Mouse (Mus musculus): ENCODE data around the gene Myo5c. TPM values are rescaled to one million over a fixed set of nuclear protein-coding genes. Genes with fewer than 3 reads are reported as not detected.
A peak's percentile ranks its signal among the peaks of the same experiment; 100 is the strongest.

Myo5c gene
- total and polyA plus RNA-seq, 3 experiments, result 3.8 to 5.2 (median 4.4) TPM

DNA sequence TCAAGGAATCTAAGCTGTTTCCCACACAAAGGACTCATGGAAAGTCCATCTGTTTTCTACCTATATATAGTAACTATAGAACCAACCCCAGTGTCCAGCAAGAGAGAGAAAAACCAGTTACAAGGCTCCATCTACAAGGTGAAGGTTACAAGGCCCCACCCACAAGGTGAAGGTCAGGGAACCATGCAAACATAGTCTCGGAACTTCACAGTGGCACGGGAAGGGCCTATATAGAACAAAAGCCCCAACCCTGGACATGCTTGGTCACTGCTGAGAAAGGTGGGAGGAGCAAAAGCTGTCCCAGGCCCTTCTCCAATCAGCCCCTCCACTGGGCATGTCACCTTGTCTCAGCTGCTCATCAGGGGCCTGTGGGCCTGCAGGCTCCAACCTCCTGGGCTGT is 3.9 kb downstream of the Myo5c start:
- TF ChIP-seq NELFE (IDR thresholded peaks at IDR 0.05; ENCODE audit: low read depth, low read length) (no peak), USF2 (conservative IDR thresholded peaks at IDR 0.05; ENCODE audit: low read depth, low read length) (no peak), ETS1 (conservative IDR thresholded peaks at IDR 0.05; ENCODE audit: low read depth, low read length) (no peak), EP300 (IDR thresholded peaks at IDR 0.05; ENCODE audit: low read length) (no peak), ZC3H11A (IDR thresholded peaks at IDR 0.05; ENCODE audit: low read depth, low read length) (no peak), CTCF (conservative IDR thresholded peaks at IDR 0.05 in 1 of 2, IDR thresholded peaks at IDR 0.05 in 1 of 2; ENCODE audit: low read depth in 2 of 2, low read length in 2 of 2) (no peak), USF1 (IDR thresholded peaks at IDR 0.05; ENCODE audit: low read depth, low read length) (no peak), MAZ (IDR thresholded peaks at IDR 0.05; ENCODE audit: low read depth, low read length) (no peak), POLR2A (IDR thresholded peaks at IDR 0.05; ENCODE audit: low read depth, low read length) (no peak), RAD21 (IDR thresholded peaks at IDR 0.05; ENCODE audit: low read depth, low read length) (no peak), HCFC1 (IDR thresholded peaks at IDR 0.05; ENCODE audit: low read depth, low read length) (no peak), TBP (conservative IDR thresholded peaks at IDR 0.05; ENCODE audit: low read depth, low read length) (no peak), ZKSCAN1 (IDR thresholded peaks at IDR 0.05; ENCODE audit: borderline replicate concordance, low read depth, low read length) (no peak)
- H3K4me2 ChIP-seq (ENCODE audit: insufficient read depth, low read depth, poor library complexity, severe bottlenecking), result no peak overlapping the region
- H3K4me3 ChIP-seq (replicated peaks in 1 of 3; ENCODE audit: low read depth in 2 of 3, low read length in 2 of 3, poor library complexity in 1 of 3), result no peak overlapping the region
- no peaks in the 10 kb centered on the region for H3K36me3 ChIP-seq (replicated peaks in 1 of 2; ENCODE audit: control insufficient read depth in 1 of 2, insufficient read depth in 1 of 2, low read length in 1 of 2)
- no peak overlapping the region for H3K27ac ChIP-seq (ENCODE audit: insufficient read depth, low read depth)
- no peaks in the 10 kb centered on the region for H3K79me2 ChIP-seq (replicated peaks; ENCODE audit: control insufficient read depth, extremely low read depth, insufficient read depth, poor library complexity, severe bottlenecking)
- in situ Hi-C loops (cut with MboI; ENCODE audit: low pct_ligation_motif_present, low pct_unique_long_range_greater_than_20kb, low sequenced_read_pairs) (no loop called here), dilution Hi-C loops (cut with MboI; ENCODE audit: extremely low pct_ligation_motif_present, extremely low pct_unique_long_range_greater_than_20kb, low sequenced_read_pairs) (no loop called here)
- H3K9me3 ChIP-seq (replicated peaks; ENCODE audit: low read length), result peaks cover 2% of the 10 kb centered on the region
- H3K9ac ChIP-seq (ENCODE audit: insufficient read depth, low read depth), result no peak overlapping the region
- no peaks in the 10 kb centered on the region for H3K27me3 ChIP-seq (replicated peaks)
- no peaks in the 10 kb centered on the region for H3K4me1 ChIP-seq (ENCODE audit: control insufficient read depth in 1 of 2, insufficient read depth in 2 of 2)
- DNase-seq (ENCODE audit: extremely low read depth), result no peak

DNA sequence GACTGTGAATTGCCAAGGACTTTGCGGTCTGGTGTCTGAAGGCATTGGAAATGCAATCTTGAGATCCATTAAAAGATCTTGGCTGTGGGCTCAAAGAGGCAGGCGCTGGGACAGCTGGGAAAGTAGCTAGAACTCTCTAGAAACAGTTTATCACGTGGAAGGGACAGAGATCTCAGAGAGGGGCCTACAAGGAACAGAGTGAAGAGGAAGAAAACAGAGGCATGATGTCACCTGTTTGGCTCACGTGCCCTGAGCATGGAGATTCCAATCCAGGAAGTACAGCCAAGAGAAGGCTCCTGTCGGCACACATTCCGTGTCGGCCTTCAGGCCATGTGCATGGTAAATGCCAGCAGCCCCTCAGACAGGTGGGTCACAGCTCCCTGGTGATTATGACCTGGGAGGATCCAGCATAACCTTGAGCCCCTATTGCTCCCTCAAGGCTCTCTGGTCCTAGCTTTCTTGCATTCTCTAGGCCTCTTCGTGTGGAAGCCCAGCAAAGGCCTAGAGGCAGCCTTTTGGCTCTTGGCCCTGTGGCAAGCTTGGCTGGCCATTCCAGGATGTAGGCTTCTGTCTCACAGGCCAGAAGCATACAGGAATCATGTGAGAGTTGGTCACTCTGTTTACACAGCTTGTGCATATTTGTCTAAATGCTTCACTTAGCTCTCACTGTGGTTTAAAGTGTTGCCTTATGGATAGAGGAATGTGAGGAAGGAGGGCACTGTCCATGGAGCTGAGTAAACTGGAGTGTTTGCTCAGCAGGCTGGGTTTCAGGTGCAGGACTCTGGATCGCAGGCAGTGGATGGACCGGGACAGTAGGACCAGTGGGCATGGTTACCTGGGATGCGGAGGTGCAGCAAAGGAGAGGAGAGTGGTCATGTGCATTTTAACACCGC is 4.8 kb downstream of the Myo5c start:
- no peak overlapping the region for H3K9ac ChIP-seq (ENCODE audit: insufficient read depth, low read depth)
- no peak for DNase-seq (ENCODE audit: extremely low read depth)
- no peaks in the 10 kb centered on the region for H3K4me1 ChIP-seq (ENCODE audit: control insufficient read depth in 1 of 2, insufficient read depth in 2 of 2)
- no peaks in the 10 kb centered on the region for H3K36me3 ChIP-seq (replicated peaks in 1 of 2; ENCODE audit: control insufficient read depth in 1 of 2, insufficient read depth in 1 of 2, low read length in 1 of 2)
- dilution Hi-C loops (cut with MboI; ENCODE audit: extremely low pct_ligation_motif_present, extremely low pct_unique_long_range_greater_than_20kb, low sequenced_read_pairs) (no loop called here), in situ Hi-C loops (cut with MboI; ENCODE audit: low pct_ligation_motif_present, low pct_unique_long_range_greater_than_20kb, low sequenced_read_pairs) (no loop called here)
- H3K27ac ChIP-seq (ENCODE audit: insufficient read depth, low read depth), result no peak overlapping the region
- no peaks in the 10 kb centered on the region for H3K79me2 ChIP-seq (replicated peaks; ENCODE audit: control insufficient read depth, extremely low read depth, insufficient read depth, poor library complexity, severe bottlenecking)
- H3K27me3 ChIP-seq (replicated peaks), result no peaks in the 10 kb centered on the region
- peaks cover 2% of the 10 kb centered on the region for H3K9me3 ChIP-seq (replicated peaks; ENCODE audit: low read length)
- no peak overlapping the region for H3K4me3 ChIP-seq (replicated peaks in 1 of 3; ENCODE audit: low read depth in 2 of 3, low read length in 2 of 3, poor library complexity in 1 of 3)
- H3K4me2 ChIP-seq (ENCODE audit: insufficient read depth, low read depth, poor library complexity, severe bottlenecking), result no peak overlapping the region
- TF ChIP-seq BHLHE40 (IDR thresholded peaks at IDR 0.05; ENCODE audit: low read depth, low read length) (peak; percentile 35; the same call in 1 of the 2 replicates), MAX (IDR thresholded peaks at IDR 0.05; ENCODE audit: low read length) (no peak), ZC3H11A (IDR thresholded peaks at IDR 0.05; ENCODE audit: low read depth, low read length) (no peak)

Measured in CH12.LX (cell line).